Mouse (Mus musculus): ENCODE data around the gene Hpn. TPM values are rescaled to one million over a fixed set of nuclear protein-coding genes. Genes with fewer than 3 reads are reported as not detected.
A peak's percentile ranks its signal among the peaks of the same experiment; 100 is the strongest.

Hpn gene
- polyA plus RNA-seq, 1 experiment from 2014 or later: 0.50 TPM

GRCm38 (mm10) chr7:31058211-31058610 is 56.9 kb downstream of the Hpn start:
- H3K4me2 ChIP-seq: no peak overlapping the region
- no peaks in the 10 kb centered on the region for H3K9me3 ChIP-seq (replicated peaks)
- H3K27me3 ChIP-seq (replicated peaks): peaks cover 17% of the 10 kb centered on the region
- no peak overlapping the region for H3K9ac ChIP-seq (replicated peaks)
- ATAC-seq (ENCODE audit: low FRiP score): no peak
- 91% methylated on average over 6 of the region's 6 CpGs for WGBS
- H3K4me3 ChIP-seq (replicated peaks): no peak overlapping the region
- no peak overlapping the region for H3K27ac ChIP-seq (replicated peaks)
- peaks cover 10% of the 10 kb centered on the region for H3K4me1 ChIP-seq
- no peaks in the 10 kb centered on the region for H3K36me3 ChIP-seq

- no peak overlapping the region for H3K4me3 ChIP-seq (replicated peaks)
- no peak for ATAC-seq (ENCODE audit: low FRiP score)
- H3K36me3 ChIP-seq: no peaks in the 10 kb centered on the region
- H3K4me1 ChIP-seq: peaks cover 15% of the 10 kb centered on the region
- no peak overlapping the region for H3K9ac ChIP-seq (replicated peaks)
- WGBS: 78% methylated on average over 5 of the region's 5 CpGs
- no peak overlapping the region for H3K4me2 ChIP-seq
- H3K27me3 ChIP-seq (replicated peaks): peaks cover 22% of the 10 kb centered on the region
- no peaks in the 10 kb centered on the region for H3K9me3 ChIP-seq (replicated peaks)
- no peak overlapping the region for H3K27ac ChIP-seq (replicated peaks)
Observed at GRCm38 (mm10) chr7:31057730-31058129, 57.4 kb downstream of the Hpn start.

- H3K9ac ChIP-seq (replicated peaks): no peak within 1 kb of the TSS
- no peak within 1 kb of the TSS for H3K27ac ChIP-seq (replicated peaks)
- no peak for ATAC-seq (ENCODE audit: low FRiP score)
- no peaks in the 10 kb centered on the region for H3K36me3 ChIP-seq
- WGBS: 73% methylated on average over 2 of the region's 2 CpGs
- H3K27me3 ChIP-seq (replicated peaks): peaks cover 28% of the 10 kb centered on the region
- no peak within 1 kb of the TSS for H3K4me2 ChIP-seq
- no peaks in the 10 kb centered on the region for H3K9me3 ChIP-seq (replicated peaks)
- H3K4me1 ChIP-seq: peaks cover 21% of the 10 kb centered on the region
- H3K4me3 ChIP-seq (replicated peaks): no peak within 1 kb of the TSS
Observed at GRCm38 (mm10) chr7:31057071-31057470, 58.0 kb downstream of the Hpn start, which contains the start of gene Fxyd1. Gene Fxyd1 (minus strand): TSS chr7:31057199.

GRCm38 (mm10) chr7:31056448-31056847 is 58.6 kb downstream of the Hpn start:
- Histone ChIP-seq H3K4me2 (no peak overlapping the region), H3K4me1 (peaks cover 27% of the 10 kb centered on the region), H3K9me3 (replicated peaks) (no peaks in the 10 kb centered on the region), H3K36me3 (no peaks in the 10 kb centered on the region), H3K27me3 (replicated peaks) (peaks cover 35% of the 10 kb centered on the region), H3K27ac (replicated peaks) (no peak overlapping the region), H3K4me3 (replicated peaks) (no peak overlapping the region), H3K9ac (replicated peaks) (no peak overlapping the region)
- ATAC-seq (ENCODE audit: low FRiP score): no peak
- 75% methylated on average over 7 of the region's 7 CpGs for WGBS

- no peaks in the 10 kb centered on the region for H3K9me3 ChIP-seq (replicated peaks)
- H3K36me3 ChIP-seq: no peaks in the 10 kb centered on the region
- H3K27ac ChIP-seq (replicated peaks): no peak overlapping the region
- WGBS: 28% methylated on average over 3 of the region's 4 CpGs
- no peak overlapping the region for H3K4me3 ChIP-seq (replicated peaks)
- ATAC-seq (ENCODE audit: low FRiP score): no peak
- H3K4me2 ChIP-seq: no peak overlapping the region
- peaks cover 33% of the 10 kb centered on the region for H3K4me1 ChIP-seq
- peaks cover 40% of the 10 kb centered on the region for H3K27me3 ChIP-seq (replicated peaks)
- H3K9ac ChIP-seq (replicated peaks): no peak overlapping the region
Observed at GRCm38 (mm10) chr7:31055883-31056282, 59.2 kb downstream of the Hpn start.

GRCm38 (mm10) chr7:31055354-31055824 is 59.7 kb downstream of the Hpn start:
- 7% methylated on average over 10 of the region's 10 CpGs for WGBS
- Histone ChIP-seq H3K9ac (replicated peaks) (no peak overlapping the region), H3K27ac (replicated peaks) (no peak overlapping the region; the same call in 1 of the 2 replicates), H3K4me3 (replicated peaks) (0 out of 2 replicates have a peak overlapping the region, but pooled peaks have one; percentile 10), H3K4me2 (peak overlapping the region; percentile 26), H3K9me3 (replicated peaks) (no peaks in the 10 kb centered on the region), H3K36me3 (no peaks in the 10 kb centered on the region), H3K27me3 (replicated peaks) (peaks cover 43% of the 10 kb centered on the region), H3K4me1 (peaks cover 38% of the 10 kb centered on the region)
- no peak for ATAC-seq (ENCODE audit: low FRiP score)

- Histone ChIP-seq H3K27me3 (replicated peaks) (peaks cover 43% of the 10 kb centered on the region), H3K4me3 (replicated peaks) (no peak overlapping the region; the same call in 1 of the 2 replicates), H3K9ac (replicated peaks) (no peak overlapping the region), H3K4me1 (peaks cover 44% of the 10 kb centered on the region), H3K4me2 (peak overlapping the region; percentile 26), H3K9me3 (replicated peaks) (no peaks in the 10 kb centered on the region), H3K27ac (replicated peaks) (no peak overlapping the region; the same call in 1 of the 2 replicates), H3K36me3 (no peaks in the 10 kb centered on the region)
- no peak for ATAC-seq (ENCODE audit: low FRiP score)
- WGBS: 52% methylated on average over 11 of the region's 11 CpGs
Observed at GRCm38 (mm10) chr7:31054661-31055320, 60.3 kb downstream of the Hpn start.

- 32% methylated on average over 10 of the region's 10 CpGs for WGBS
- Histone ChIP-seq H3K27ac (replicated peaks) (no peak overlapping the region), H3K9ac (replicated peaks) (0 out of 2 replicates have a peak overlapping the region, but pooled peaks have one; percentile 10), H3K9me3 (replicated peaks) (no peaks in the 10 kb centered on the region), H3K4me2 (peak overlapping the region; percentile 65; the same call in 1 of the 2 replicates), H3K4me1 (peaks cover 50% of the 10 kb centered on the region), H3K36me3 (no peaks in the 10 kb centered on the region), H3K4me3 (replicated peaks) (no peak overlapping the region), H3K27me3 (replicated peaks) (peaks cover 43% of the 10 kb centered on the region)
- ATAC-seq (ENCODE audit: low FRiP score): no peak
Observed at GRCm38 (mm10) chr7:31053882-31054447, 61.1 kb downstream of the Hpn start.

GRCm38 (mm10) chr7:31052636-31053434 is 62.3 kb downstream of the Hpn start:
- 2% methylated on average over 34 of the region's 34 CpGs for WGBS
- Histone ChIP-seq H3K27me3 (replicated peaks) (peaks cover 43% of the 10 kb centered on the region), H3K9ac (replicated peaks) (no peak overlapping the region), H3K27ac (replicated peaks) (no peak overlapping the region), H3K9me3 (replicated peaks) (no peaks in the 10 kb centered on the region), H3K4me2 (peak overlapping the region; percentile 65), H3K4me1 (peaks cover 51% of the 10 kb centered on the region), H3K4me3 (replicated peaks) (peak overlapping the region; percentile 52), H3K36me3 (no peaks in the 10 kb centered on the region)
- ATAC-seq (ENCODE audit: low FRiP score): 0 out of 2 replicates have a peak, but pooled peaks have one; percentile 7

GRCm38 (mm10) chr7:31052251-31052635 is 62.8 kb downstream of the Hpn start:
- Histone ChIP-seq H3K4me1 (peaks cover 51% of the 10 kb centered on the region), H3K4me3 (replicated peaks) (peak overlapping the region; percentile 52), H3K9ac (replicated peaks) (no peak overlapping the region), H3K36me3 (no peaks in the 10 kb centered on the region), H3K9me3 (replicated peaks) (no peaks in the 10 kb centered on the region), H3K4me2 (peak overlapping the region; percentile 65), H3K27ac (replicated peaks) (no peak overlapping the region), H3K27me3 (replicated peaks) (peaks cover 43% of the 10 kb centered on the region)
- WGBS: 3% methylated on average over 22 of the region's 22 CpGs
- no peak for ATAC-seq (ENCODE audit: low FRiP score)

- whole genome bisulfite sequencing: under 1% methylated on average over 23 of the region's 28 CpGs
Observed at GRCm38 (mm10) chr7:31051321-31052021, 63.6 kb downstream of the Hpn start, which contains the start of gene Fxyd7. Gene Fxyd7 (minus strand): TSS chr7:31051467.

More at GRCm38 (mm10) chr7:31051321-31052021, 63.6 kb downstream of the Hpn start, which contains the start of gene Fxyd7:
- Histone ChIP-seq H3K27ac (replicated peaks) (peak within 1 kb of the TSS; percentile 57), H3K36me3 (no peaks in the 10 kb centered on the region), H3K4me2 (peak within 1 kb of the TSS; percentile 65), H3K27me3 (replicated peaks) (peaks cover 45% of the 10 kb centered on the region), H3K9me3 (replicated peaks) (no peaks in the 10 kb centered on the region), H3K4me1 (peaks cover 51% of the 10 kb centered on the region), H3K9ac (replicated peaks) (peak within 1 kb of the TSS; percentile 63), H3K4me3 (replicated peaks) (peak within 1 kb of the TSS; percentile 52)
- ATAC-seq (ENCODE audit: low FRiP score): peak; percentile 56
